Mouse (Mus musculus) right cerebral cortex, adult 18-20 months (tissue): ENCODE data around the gene Haus2.
A peak's percentile ranks its signal among the peaks of the same experiment; 100 is the strongest.

Source experiments
- DNase-seq: peaks from one replicate; pipeline ENCODE4 v3.0.0; 2022; ENCODE audit warnings: mixed read lengths

Gene Haus2

DNA sequence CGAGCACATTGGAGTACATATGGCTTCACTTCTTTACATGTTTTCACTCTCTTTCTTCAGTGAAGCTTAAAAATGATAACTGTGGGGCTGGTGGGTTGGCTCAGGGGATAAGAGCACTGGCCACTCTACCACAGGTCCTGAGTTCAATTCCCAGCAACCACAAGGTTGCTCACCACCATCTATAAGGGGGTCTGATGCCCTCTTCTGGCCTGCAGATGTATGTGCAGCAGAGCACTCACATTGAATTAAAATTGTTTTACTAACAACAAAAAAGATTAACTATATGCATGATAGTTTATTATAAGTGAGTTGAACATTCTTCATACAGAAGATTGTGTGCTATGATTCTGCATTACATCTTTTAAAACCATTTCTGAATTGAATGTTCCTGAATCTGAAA lies 10.4 kb downstream of the Haus2 start:
- no peak for DNase-seq

DNA sequence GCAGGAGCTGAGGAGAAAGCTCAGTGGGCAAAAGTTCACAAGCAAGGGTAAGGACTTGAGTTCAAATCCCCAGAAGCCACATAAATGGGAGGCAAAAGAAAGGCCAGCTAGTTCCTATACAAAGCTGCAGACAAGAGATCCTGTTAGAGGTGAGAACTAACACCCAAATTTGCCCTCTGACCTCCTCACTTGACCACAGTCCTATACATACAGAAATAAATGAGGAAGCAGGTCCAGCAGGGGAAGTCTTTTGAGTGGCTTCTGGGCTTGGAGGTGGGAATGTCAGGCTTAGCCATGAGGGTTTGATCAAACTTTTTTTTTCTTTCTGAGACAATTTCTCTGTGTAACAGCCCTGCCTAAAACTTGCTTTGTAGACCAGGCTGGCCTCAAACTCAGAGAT lies 13.7 kb downstream of the Haus2 start:
- DNase-seq = no peak

DNA sequence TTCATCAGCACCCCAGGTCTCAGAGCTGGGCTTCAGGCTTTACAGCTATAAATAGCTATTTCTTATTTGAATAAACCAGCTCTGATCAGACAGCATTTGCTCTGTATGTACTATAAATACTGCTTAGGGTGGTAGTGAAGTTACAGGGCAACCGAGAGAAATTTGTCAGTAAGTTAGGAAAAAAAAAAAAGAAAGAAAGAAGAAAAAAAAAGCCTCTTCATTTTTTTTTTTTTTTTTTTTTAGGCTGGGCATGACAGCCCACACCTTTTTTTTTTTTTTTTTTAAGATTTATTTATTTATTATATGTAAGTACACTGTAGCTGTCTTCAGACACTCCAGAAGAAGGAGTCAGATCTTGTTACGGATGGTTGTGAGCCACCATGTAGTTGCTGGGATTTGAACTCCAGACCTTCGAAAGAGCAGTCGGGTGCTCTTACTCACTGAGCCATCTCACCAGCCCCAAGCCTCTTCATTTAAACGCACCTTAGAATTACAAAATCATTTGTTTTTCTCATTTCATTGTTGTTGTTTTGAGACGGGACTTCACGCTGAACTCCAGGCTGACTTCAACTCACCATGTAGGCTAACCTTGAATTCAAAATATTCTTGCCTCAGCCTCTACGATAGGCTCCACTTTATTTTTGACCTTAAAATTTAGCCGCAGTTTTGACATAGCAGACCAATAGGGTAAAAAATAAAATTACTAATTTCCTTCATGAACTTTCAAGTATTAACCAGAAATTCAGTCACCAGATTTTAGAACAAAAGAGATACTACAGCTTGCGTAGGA lies 19.1 kb downstream of the Haus2 start:
- DNase-seq = no peak

DNA sequence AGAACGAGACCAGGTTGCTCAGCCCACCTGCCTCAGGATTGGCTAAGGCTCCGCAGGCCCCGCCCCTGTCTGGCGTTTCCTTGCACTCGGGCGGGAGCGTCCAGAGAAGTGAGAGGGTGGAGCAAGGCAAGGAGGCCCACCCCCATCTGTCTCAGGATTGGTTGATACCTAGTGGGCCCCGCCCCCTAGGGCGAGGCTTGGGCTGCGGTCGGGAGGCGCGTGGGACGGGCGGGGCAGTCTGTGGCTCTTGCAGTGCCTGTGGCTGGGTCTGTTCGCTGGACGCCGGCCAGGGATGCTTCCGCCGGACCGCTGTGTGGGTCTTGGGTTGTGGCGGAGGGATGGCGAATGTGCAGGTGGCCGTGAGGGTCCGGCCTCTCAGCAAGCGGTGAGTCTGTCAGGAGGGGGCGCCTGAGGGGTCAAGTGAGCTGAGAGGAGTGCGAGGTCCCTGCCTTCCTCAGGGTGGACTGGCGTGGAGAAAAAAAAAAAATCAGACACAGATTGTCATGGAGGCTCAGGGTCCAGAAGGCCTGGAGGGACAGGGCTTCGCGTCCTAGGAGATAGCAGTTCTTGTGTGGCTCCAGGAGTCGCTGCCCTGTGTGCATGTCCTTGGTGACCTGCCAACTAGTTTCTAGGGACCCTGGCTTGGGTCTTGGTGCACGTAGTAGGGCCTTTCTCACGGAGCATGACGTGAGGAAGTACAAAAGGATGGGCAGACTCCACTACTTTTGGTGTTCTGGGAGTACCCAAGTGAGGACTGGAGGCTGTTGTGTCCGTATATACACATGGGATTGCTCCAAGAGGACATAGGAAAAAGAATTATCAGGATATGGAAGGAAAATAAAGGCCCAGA lies 19.9 kb downstream of the Haus2 start, which contains the start of gene Stard9:
Stard9 (plus strand) TSS at position 236 of the 850 bp plus-strand sequence.
- peak; percentile 99 for DNase-seq

DNA sequence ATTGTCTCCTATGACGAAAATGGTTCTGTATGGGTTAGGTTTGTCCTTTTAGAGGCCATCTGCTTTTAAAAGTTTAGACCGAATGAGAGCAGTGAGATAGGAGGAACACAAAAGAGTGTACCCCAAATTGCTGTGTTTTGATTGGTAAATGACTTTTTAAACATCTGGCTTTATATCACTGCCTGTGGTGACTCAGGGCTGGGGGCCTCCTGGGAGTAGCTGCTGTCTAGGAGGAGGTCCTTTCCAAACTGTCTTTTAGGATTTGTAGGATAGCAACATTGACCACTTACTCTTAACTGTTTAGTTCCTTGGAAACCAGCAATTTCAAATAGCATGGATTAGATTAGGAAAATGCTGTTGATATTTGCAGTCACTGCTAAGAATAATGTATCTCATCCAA lies 21.1 kb downstream of the Haus2 start:
- no peak for DNase-seq

DNA sequence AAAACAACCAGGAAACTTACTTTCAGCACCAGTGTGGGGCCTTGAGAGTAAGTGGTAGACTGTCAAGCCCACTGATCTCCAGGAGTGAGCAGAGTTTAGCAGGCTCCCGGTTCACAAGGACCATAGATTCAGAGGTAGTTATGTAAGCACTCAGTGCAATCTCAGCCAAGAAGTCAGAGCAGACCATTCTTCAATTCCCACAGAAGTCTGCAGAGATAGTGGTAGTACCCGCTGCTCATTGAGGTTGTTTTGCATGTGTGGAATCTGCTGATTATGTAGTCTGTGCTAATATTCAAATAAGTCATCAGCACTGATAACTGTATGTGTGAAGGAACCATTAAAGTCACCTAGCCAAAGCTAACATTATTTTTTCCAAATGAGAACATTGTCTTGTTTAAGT lies 21.5 kb downstream of the Haus2 start:
- no peak for DNase-seq

DNA sequence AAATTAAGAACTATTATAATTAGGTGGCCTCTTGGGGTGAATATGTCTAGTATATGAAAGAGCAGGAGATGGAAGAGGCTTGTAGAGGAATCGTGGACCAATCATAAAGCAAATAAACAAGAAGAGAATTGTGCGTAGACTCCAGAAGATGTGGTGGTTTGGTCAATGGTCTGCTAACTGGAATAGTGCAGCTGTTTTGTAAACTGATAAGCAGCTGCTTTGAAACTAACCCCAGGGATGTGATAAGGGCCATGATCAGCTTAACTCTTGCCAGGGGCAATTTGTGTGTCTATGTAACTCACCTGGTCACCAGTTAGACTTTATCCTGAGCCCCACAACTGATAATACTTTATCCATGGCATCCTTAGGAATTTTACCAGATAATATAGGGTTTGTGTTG lies 22.3 kb downstream of the Haus2 start:
- no peak for DNase-seq

DNA sequence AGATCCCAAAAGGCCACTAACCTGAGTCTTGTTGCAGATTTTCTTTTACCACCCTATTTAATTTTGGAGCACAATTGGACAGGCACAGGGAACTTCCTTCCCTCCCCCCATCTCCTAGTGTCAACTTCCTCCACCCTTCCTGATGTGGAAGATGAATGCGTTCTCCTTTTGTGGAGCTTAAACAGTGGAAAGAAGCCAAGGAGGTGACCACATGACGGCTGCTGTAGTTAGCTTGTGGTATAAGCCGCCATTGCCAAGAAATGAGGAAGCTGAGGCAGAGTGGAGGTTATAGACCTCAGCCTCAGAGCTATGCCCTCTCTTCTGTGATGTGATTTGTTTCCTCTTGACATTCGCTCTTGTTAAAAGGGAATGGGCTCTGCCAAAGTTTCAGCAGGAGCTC lies 22.8 kb downstream of the Haus2 start:
- no peak for DNase-seq

DNA sequence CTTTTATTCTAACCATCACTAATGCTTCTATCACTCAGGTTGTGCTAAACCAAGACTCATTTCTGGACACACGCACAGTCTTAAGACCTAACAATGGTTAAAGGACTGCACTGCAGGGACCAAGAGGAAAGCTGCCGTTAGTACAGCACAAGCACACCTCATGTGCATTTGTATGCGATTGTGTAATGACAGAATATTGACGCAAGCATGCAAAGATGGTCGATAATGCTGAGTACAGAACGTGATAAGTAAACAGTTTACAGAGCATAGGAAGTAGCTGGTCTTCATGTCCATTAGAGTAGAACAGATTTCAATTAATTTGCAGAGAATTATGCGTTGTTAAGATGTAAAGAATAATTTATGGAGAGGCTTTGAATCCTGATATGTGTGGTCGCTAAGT lies 31.7 kb downstream of the Haus2 start:
- DNase-seq = no peak

DNA sequence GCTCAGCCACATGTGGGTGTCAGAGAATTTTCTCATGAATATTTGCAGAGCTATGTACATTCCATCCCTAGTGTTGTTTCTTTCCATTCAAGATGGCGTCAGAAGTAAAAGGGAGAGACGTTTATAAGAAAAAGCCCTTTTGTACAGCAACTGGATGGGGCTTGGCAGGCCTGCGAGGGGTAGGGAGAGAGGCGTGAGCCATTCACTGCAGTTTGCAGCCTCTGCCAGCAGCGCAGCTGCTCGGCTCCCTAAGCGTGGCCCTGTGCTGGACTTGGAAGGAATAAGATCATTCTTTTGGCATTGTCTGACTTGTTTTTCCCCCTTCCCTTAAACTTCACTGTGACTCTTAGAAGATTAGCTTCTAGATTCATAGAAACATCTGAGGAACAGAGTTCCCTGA lies 34.7 kb downstream of the Haus2 start:
- peak; percentile 15 for DNase-seq

DNA sequence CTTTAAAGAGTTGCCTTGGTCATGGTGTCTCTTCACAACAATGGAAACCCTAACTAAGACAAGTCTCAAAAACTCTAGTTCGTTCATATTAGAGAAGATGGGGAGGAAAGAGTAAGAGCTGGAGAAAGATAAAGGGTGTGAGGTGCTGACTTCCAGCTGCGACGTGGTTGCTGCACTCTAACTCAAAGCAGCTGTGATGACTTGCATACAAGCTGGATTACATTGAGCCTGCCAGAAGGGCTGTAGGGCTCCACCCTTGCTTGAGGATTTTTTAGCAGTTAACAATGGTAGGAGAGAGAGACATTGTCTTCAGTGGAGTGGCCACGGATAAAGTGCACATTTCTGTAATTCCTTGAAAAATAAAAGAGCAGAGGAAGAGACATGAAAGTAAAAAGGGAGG lies 37.6 kb downstream of the Haus2 start:
- DNase-seq = no peak

DNA sequence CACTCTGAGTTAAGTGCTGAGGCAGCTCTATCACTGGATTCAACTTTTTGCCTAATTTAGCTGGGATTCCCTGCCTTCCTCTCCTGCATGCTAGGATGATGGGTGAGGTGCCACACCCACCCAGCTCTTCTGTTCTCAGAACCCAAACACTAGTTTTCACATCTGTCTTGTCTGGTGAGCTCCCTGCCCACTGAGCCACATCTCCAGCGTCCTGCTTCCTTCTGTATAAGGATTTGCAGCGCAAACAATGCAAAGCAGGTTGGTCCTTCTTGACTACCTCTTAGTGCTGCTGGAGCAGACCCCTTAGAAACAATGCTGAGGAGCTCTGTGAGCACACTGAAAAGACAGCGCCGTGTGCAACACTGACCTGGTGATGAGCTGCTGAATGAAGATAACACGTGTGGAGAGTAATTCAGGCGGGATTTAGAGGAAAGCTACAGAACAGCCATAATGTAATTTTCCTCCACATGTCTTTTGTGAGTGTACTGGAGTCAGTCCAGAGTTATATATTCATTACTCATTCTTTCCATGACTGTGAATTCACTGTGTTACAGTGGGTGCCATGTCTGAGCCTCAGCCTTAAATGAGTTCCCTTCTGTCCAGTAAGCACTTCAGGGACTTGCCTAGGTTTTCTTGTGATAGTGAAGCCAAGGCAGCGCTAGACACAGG lies 43.2 kb downstream of the Haus2 start:
- no peak for DNase-seq

DNA sequence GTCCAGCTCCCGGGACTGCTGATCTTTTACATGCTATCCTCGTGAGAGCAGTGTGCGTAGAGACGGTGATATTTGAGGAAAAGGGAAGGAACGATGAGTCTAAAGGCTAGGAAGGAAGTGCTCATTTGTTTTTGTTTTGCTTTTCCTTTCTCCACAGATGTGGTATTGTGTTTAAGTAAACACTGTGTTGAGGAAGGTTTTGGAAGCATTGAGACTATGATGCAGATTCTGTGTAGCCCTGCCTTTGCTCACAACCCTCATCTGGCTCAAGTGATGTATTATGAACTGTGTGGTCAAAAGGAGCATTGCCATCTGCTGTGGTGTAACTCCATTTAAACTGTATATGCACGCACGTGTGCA lies 43.7 kb downstream of the Haus2 start:
- no peak for DNase-seq

DNA sequence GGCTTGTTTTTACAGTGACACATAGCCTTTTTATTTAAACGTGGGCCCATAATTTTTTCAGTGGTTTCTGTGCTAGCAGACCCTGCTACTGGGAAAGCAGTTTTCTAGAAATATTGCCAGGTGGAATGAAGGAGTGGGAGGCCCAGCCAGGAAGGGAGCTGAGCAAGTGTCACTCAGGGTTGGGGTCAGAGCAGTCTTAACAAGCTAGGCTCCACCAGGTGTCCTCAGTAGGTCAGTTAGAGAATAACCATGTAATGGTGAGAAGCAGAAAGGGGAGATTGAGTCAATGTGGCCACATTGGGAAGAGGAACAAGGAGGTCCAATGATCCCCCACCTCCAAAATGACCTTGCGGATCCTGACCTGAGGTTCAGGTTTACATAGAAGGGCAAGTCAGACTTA lies 45.5 kb downstream of the Haus2 start:
- no peak for DNase-seq

DNA sequence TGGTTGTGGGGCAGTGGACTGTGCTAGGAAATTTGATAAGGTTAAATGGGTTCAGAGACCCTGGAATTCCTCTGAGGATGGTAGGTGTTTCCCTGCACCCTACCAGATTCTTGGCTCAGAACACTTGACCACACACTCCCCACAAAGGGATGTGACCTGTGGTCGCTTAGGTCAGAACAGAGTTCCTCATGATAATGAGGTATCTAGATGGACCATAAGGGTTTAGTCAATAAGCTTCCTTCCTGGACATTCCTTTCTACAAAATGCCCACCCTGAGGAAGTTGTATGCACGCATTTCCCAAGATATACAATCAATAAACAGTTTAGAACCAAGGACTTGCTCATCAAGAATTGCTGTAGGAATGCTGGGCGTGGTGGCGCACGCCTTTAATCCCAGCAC lies 46.7 kb downstream of the Haus2 start:
- no peak for DNase-seq

DNA sequence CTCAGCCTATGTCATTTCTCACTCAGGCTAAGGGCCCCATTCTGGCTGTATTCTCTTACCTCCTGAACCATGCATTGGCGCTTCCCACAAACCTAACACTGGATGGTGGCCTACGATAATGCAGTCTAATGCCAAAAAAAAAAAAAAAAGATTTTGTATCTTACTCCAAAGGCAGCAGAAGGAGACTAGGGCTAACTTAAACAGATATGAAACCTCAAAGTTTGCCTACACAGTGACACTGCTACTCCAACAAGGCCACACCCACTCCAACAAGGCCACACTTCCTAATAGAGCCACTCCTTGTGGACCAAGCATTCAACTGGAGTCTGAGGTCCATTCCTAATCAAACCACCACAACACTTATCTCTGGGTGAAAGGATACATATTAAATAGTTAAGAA lies 47.5 kb downstream of the Haus2 start:
- DNase-seq = no peak

DNA sequence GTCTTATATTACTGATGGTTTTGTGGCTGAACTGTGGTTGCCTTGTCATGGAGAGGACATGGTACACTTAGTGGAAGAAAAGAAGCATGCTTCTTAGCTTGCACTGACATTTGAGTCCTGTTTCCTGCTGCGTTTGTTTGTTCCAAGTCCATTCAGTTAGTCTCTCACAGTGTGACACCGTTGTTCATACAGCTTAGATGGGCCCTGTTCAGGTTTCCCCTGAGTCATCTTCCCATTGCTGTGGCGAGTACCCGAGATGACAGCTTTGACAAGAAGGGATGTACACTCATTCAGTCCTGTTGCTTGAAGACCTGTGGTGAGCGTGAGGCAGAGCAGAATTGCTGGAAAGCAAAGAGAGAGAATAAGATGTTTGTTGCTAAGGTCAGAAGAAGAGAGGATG lies 49.3 kb downstream of the Haus2 start:
- no peak for DNase-seq

DNA sequence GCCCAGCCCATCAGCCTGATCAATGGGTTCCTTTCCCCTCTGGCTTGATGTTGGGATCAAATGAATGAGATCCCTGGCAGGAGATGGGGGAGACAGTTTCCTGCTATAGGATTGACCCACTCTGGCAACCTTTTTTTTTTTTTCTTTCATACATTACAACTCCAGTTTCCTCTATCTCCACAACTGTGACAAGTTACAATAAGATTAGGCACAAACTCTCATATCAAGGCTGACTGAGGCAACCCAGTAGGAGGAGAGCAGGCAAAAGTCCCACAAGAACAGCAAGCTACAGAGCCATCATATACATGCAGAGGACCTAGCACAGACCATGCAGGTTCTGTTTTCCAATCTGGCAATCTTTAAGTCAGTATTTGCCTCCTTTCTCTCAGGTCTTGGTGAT lies 50.1 kb downstream of the Haus2 start:
- no peak for DNase-seq

DNA sequence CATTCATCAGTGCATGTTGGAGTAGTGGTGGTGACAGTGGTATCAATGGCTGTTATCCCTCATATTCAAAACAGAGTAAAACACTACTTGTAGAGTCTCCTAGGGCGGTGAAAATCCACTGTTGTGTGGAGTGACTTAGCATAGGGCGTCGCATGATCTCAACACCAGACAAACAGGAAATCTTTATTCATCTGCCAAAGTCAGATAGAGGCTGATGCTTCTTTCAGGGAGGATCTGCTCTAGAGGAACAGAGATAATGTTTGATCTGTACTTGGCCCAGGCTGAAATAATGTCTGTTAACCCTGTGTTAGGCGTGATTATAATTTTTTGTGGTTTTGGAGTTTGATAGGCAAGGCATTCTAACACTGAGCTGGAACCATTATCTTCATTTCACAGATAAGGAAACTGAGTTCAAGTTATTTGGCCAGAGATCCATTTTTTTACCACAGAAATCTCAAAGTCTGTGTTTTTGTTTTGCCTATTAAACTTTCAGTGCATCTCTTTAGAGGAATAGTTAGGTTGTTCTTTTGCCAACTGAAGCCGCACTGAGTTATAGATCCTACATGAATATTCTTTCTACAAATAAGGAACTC lies 51.4 kb downstream of the Haus2 start:
- no peak for DNase-seq

DNA sequence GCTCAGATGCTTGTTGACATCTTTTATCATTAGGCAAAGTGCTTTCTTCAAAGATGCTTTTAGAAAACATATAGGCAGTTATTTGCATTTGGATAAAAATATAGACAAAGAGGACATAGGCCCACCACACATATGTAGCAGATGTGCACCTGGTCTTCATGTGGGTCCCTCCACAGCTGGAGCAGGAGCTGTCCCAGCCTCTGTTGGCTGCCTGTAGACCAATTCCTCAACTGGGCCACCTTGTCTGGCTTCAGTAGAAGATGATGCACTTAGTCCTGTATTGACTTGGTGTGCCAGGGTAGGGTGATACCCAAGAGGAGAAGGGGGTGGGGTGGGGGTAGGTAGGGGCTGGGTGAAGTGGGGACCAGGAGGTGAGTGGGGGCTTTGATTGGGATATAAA lies 53.6 kb downstream of the Haus2 start:
- DNase-seq = no peak

DNA sequence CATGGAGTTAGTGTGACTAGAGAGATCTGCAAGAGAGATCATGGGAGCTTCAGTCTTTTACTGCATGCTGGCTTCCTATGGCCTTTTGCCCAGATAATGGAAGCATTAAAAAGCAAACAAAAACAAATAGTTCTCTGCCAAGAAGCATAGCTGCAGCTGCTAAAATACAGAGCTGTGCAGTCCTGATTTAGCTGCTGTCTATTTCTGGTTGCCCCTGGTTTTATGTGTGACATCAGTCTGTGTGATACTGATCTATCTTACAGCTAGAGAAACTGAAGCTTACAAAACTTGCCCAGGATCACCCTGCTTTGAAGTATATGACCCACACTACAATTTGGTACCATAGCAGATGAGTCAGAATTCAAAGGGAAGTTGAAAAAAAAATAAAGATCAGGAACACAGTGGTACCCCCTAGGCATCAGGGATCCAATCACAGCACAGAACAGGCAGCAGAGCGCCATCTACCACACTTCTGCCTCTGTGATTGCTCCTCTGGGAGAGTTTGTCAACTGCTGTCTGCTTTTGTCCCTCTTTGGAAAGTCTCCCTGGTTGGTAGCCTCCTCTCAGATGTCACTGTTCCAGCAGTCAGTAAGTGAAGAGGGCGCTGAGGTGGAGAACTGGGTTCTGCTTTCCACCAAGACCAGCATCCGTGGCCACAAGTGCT lies 54.4 kb downstream of the Haus2 start:
- no peak for DNase-seq

DNA sequence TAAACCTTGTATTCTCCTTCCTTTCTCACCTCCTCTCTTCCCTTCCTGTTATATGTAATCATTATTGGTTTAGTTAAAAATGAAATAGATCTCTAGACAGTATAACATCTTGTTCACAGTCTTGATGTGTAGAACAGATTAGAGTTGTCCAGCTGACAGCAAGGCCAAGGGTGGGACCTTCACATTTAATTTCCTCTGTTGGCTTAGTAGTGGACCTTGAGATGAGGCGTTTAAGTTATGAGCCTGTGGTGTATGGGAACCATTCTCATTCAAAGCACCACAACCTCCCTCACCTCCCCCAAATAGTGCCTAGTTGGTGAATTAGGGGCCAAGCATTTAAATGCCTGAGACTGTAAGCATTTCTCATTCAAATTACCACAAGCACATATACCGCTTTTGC lies 58.3 kb downstream of the Haus2 start:
- no peak for DNase-seq

DNA sequence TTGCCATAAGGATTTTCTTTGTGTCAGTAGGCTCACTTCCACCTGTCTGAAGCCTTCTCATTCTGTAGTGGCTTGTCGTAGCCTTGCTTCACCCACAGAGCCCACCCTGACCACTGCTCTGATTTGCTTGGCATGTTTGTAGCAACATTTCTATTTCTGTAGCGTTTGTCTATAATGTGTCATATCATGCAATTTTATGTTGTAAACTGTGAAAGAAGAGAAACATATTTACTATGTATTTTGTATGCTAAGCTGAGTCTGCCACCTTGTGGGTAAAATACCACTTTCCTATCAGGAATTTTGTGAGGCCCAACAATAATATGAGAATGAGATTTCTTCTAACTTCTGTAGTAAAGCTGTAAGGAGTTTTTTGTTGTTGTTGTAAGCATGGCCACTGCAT lies 61.1 kb downstream of the Haus2 start:
- no peak for DNase-seq
